40 mouse cellular contexts compared by ENCODE assay signal in the genomic region with DNA sequence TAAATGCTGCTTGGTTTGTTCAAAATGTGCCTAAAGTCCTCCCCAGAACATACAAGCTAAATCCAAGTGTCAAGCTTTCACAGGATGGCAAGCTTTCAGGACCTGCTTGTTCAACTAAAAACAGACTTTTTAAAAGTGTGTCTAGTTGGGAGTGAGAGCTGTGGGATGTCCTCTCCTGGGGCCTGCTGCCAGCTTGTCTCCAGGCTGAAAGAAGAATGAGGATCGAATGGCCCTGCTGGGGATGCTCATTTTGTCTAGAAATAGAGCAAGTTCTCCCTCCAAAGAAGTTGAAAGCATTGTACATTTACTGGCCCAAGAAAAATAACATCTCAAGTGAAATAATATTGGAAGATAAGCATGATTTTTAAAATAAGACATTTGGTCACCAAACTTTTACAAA. TPM values are rescaled to one million over a fixed set of nuclear protein-coding genes. Genes with fewer than 3 reads are reported as not detected.
"Had no signal": no experiment of that assay in that cellular context is flagged by ENCODE, and none has a peak within 500 bp of the region (broad histone marks: within the 10 kb centered on the region; RNA-seq: fewer than 3 reads in every experiment).

No protein-coding gene starts in this region.

- H3K4me1 ChIP-seq: forebrain, embryonic 15.5 days; heart, embryonic 13.5 days; heart, embryonic 15.5 days; hindbrain, embryonic 13.5 days; hindbrain, embryonic 15.5 days; kidney, embryonic 15.5 days had no signal

- H3K4me2 ChIP-seq: forebrain, embryonic 15.5 days; heart, embryonic 11.5 days; heart, embryonic 13.5 days; heart, embryonic 15.5 days; hindbrain, embryonic 13.5 days; hindbrain, embryonic 15.5 days; kidney, embryonic 15.5 days had no signal

- ATAC-seq: forebrain, embryonic 15.5 days; forebrain, postnatal 0 days; hindbrain, postnatal 0 days; intestine, embryonic 16.5 days had no signal

- H3K27ac ChIP-seq: forebrain, embryonic 15.5 days; heart, adult 2 months; heart, embryonic 13.5 days; heart, embryonic 15.5 days; hindbrain, embryonic 13.5 days; hindbrain, embryonic 15.5 days; hindbrain, postnatal 0 days; kidney, embryonic 15.5 days; kidney, postnatal 0 days had no signal

- H3K9me3 ChIP-seq: forebrain, embryonic 15.5 days; heart, embryonic 13.5 days; heart, embryonic 15.5 days; hindbrain, embryonic 15.5 days; kidney, embryonic 15.5 days had no signal

- DNase-seq: forebrain, postnatal 0 days; gastrocnemius, postnatal 36 days; heart, adult 11 months; heart, adult 2 months; heart, postnatal 14 days; heart, postnatal 36 days; kidney, adult 11 months; kidney, adult 2 months; kidney, adult 9 months; kidney, postnatal 14 days; kidney, postnatal 36 days; layer of hippocampus, adult 9-11 months; layer of hippocampus, postnatal 36 days; left cerebral cortex, postnatal 4 days; liver had no signal

- H3K9ac ChIP-seq: forebrain, embryonic 15.5 days; forebrain, postnatal 0 days; heart, embryonic 13.5 days; heart, embryonic 15.5 days; hindbrain, embryonic 13.5 days; hindbrain, embryonic 15.5 days; kidney, embryonic 15.5 days had no signal

- H3K36me3 ChIP-seq: forebrain, embryonic 15.5 days; heart, embryonic 13.5 days; heart, embryonic 15.5 days; hindbrain, embryonic 13.5 days; hindbrain, embryonic 15.5 days; kidney, embryonic 15.5 days had no signal

- H3K27me3 ChIP-seq: forebrain, embryonic 15.5 days; heart, embryonic 13.5 days; heart, embryonic 15.5 days; hindbrain, embryonic 13.5 days; hindbrain, embryonic 15.5 days; kidney, embryonic 15.5 days had no signal

- H3K4me3 ChIP-seq: forebrain, embryonic 15.5 days; heart, adult 2 months; heart, embryonic 13.5 days; heart, embryonic 15.5 days; hindbrain, embryonic 13.5 days; hindbrain, embryonic 15.5 days; kidney, embryonic 15.5 days had no signal

RNA-seq across cellular contexts. Expression of a gene that starts 45.0 kb away (rescaled TPM):
- total RNA-seq: forebrain, postnatal 0 days; gastrocnemius, adult 18-20 months; gastrocnemius, postnatal 36 days; heart, adult 2 months; heart, postnatal 14 days; heart, postnatal 36 days; hematopoietic stem cell, adult 5-6 weeks; hindbrain, postnatal 0 days; layer of hippocampus, adult 18-20 months; layer of hippocampus, adult 8-10 months; layer of hippocampus, postnatal 14 days; layer of hippocampus, postnatal 36 days; left cerebral cortex, adult 18-20 months; left cerebral cortex, adult 8-10 months; left cerebral cortex, postnatal 10 days; left cerebral cortex, postnatal 25 days; left cerebral cortex, postnatal 4 days had no signal
- polyA plus RNA-seq: forebrain, embryonic 15.5 days; forebrain, postnatal 0 days; gonadal fat pad, adult 2 months; heart, adult 2 months; heart, embryonic 11.5 days; heart, embryonic 13.5 days; heart, embryonic 15.5 days; heart, postnatal 0 days; hindbrain, embryonic 11.5 days; hindbrain, embryonic 13.5 days; hindbrain, embryonic 15.5 days; hindbrain, postnatal 0 days; intestine, embryonic 14.5 days; intestine, embryonic 16.5 days; kidney, adult 2 months; kidney, embryonic 15.5 days; kidney, postnatal 0 days; large intestine, adult 2 months; limb, embryonic 14.5 days had no signal
